Mouse (Mus musculus): ENCODE results near the gene Ptprf.

Gene Ptprf

DNA sequence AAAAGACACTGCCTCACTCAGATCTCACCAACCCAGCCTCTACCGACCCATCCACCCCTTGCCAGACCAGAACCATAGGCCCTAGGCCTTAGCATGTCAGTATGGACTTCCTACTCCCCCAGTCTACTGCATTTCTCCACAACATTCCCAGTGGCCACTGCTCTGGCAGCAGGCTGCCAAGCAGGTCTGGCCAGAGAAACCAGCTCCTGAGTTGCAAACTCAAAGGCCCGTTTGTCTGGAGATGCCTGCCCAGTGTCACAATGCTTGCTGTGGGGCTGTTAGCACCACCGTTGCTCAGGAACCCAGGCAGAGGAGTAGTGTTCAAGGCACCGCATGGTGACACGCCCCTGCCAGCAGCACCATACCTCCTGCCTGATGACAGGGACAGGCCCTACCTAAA lies 5.0 kb downstream of the Ptprf start:
- no peak for DNase-seq (ENCODE audit: low spot score in 2 of 2)

DNA sequence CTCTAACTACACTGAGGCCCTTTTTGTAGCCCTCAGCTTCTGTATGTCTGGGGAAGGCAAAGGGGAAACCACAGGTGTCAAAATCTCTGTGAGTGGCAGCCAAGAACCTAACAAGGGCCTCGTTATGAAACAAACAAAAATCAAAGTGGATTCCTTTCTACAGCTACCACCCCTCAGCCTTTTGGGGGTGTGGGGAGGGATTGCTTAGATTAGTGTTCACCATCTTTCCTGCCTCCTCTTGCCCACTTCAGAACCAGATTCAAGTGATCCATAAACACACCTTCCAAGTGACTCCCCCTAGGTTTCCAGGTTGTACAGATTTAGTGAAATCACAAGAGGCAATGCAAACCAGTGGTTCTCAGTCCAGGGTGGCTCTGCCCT lies 9.0 kb downstream of the Ptprf start:
- no peak for DNase-seq (ENCODE audit: low spot score in 2 of 2)

DNA sequence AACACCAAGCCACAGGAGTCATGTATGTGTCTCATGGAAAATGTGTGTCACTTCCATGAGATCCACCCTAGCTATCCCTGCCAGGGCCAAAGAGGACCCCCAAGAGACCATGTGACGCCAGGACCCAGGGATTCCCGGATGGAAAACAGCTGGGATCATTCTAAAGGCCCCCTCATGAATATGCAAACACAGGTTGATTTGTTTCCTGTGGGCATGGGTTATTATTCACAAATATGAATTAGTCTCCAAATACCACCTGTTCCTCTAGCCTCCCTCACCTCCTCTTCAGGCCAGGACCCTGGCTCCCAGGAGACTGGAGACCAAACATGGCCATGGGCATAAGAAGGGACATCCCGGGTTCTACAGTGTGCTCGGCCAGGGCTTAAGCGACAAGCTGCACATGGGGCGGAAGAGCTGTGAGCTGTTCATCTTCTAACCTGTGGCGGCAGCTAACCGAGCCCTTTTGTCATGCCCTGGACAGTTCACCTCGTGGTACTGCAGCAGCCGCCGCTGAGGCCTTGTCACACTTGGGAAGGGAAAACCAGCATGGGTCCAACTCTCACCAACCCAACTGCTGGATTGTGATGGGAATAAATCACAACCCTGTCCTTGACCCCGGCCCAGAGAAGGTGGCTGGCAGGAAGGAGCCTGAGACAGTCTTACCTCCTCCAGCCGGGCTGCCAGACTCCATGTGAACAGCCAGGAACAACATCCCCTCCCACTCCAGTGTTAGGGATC lies 9.6 kb downstream of the Ptprf start:
- no peak for DNase-seq (ENCODE audit: low spot score in 2 of 2)

DNA sequence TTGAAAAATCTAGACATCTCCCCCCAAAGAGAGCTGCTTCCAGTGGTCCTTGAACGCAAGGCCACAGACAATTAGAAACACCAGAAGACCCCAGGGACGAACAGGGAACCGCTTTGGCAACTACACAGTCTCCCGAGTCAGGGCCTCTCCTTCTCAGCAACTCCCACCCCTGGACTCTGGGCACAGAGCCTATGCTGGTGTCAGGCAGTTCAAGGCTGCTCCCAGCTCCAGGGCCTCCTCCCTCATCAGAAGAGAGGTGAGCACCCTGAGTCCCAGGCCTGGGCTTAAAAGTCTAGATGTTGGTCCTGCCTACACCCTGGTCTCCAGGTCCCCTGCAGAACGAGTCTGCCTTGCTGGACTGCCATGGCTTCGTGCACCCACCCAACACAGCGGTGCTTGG lies 10.7 kb downstream of the Ptprf start:
- DNase-seq (ENCODE audit: low spot score in 2 of 2): no peak

DNA sequence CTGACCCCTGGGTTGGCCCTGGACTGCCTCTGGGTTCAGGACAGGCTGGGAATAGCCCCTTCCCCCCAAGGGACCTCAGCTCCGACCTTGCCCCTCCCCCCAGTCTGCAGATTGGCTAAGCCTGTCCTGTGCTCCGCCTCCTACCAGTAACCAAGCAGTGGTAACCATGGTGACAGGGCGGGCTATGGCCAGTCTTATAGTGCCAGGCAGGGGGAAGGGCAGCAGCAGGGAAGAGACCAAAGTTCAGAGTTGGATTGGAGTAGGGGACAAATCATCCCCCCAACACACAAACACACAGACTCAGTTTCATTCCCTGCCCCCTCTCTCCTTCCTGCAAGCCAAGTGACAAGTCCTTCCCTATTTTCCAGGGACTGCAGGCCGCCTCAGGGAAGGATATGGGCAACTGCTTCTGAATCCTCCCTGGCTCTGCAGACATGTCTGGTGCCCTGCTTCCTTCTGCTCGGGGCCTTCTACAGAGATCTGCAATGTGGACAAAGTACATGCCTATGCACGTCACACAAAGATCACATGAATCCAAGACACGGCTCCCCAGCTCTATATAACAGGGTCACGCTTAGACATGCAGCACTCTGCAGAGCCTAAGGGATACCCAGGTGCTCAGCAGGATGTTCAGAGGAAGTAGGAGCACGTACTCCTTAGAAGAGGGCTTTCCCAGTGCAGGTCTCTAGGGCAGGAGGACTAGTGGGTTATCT lies 14.5 kb downstream of the Ptprf start:
- DNase-seq (ENCODE audit: low spot score in 2 of 2): peak; percentile 87 to 91

DNA sequence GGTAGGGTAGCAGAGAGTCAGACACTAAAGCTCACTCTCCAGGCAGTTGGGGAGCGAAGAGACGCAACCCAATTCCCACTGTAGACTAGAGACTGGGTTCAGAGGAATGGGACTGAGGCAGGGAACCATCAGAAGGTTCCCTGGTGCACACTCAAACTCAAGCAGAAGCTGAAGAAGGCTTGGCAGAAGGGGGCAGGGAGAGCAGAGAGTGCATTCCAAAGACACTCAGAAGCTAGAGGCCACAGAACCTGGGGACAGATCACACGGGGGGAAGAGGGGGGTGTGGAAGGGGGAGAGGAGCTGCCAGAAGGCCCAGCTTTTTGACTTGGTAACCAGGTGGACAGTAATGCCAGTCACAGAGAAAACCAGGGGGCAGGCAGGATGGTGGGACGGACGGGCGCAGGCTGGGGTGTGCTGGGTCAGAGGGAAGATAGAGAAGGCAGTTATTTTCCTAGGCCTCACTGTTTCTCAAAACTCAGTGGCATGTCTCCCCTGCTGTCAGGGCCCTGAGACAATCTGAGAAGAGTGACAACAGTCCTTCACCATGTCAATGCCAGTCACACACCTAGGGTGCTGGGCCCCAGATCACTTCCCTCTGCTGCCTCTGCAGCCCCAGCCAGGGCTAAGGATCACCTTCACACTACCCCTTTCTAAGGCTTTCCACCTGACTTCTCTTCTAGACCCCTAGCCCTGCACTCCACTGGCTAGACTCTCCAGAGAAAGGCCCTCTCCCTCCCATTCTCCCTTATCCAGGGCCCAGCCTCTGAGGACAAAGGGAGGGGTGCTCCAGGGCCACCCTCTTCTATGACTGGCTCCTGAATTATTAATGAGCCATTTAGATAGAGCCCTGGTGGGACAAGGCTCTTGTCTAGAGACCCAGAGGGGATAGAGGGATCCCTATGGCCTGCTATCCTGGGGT lies 15.3 kb downstream of the Ptprf start:
- DNase-seq (ENCODE audit: low spot score in 2 of 2): no peak

DNA sequence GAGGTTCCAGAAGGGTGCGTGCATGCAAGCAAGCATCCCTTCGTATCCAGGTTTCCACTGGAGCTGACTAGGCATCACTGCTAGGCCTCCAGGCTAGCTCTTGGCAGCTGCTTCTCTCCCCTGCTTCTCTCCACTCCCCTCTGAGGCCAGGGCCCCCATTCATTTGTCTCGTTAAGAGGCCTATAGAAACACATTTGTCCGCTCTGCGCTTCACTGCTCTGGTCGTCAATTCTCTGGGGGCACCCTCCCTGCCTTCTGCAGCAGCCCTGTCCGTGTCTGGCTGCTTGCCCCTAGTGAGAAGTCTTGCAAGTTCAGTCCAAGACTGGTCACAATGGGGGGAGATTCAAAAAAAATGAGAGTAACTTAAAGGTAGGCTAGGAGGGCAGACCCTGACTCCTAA lies 16.7 kb downstream of the Ptprf start:
- DNase-seq (ENCODE audit: low spot score in 2 of 2): no peak

DNA sequence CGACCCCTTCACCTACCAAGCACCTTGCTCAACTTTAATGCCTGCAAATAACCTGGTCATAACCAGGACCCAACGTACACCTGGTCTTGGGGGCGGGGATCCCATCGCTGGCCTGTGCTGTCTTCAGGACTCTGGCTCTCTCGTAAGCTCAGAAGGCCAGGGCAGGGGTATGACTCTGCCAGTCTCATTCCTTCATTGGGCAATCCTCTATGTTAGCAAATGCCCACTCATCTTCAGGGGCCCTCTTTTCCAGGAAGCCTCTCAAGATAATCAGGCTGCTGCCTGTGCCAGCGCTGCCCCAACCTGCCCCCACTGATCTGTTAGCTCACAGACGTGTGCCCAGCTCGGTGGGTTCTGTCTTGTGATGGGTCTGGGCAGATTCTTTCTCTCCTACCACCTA lies 17.2 kb downstream of the Ptprf start:
- DNase-seq (ENCODE audit: low spot score in 2 of 2): no peak

DNA sequence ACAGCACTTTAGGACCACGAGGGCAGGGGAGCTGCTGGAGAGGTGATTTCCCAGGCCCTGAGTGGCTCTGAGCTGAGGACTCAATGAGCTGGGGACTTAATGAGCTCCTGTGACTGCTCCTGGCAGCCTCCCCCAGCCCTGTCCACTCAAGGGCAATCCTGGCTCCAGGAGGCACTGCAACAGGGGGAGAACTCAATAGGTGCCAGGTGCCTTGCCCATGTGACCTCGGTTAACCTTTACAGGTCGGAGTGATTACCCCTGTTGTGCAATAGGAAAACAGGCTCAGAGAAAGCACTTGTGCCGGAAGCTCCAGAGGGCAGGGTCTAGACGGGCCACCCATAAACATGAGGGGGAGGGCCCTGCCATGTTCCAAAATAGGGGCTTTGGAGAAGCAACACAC lies 17.7 kb downstream of the Ptprf start:
- DNase-seq (ENCODE audit: low spot score in 2 of 2): no peak

DNA sequence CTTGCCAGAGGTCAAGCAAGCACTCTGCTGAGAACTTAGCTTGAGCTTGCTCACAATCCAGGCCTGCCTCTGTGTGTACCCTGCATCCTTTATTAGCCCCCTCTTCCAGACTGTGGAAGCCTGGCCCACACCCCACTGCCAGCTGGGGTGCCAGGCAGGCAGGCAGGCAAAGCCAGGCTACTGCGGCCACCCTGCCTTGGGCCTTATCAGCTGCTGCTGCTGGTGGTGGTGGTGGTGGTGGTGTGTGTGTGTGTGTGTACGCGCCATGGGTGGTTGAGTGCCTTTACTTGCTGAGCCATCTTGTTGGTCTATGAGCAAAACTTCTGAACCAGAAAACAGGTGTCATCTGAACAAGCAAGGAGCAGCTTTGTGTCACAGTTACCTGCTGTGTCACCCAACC lies 18.3 kb downstream of the Ptprf start:
- DNase-seq (ENCODE audit: low spot score in 2 of 2): no peak

DNA sequence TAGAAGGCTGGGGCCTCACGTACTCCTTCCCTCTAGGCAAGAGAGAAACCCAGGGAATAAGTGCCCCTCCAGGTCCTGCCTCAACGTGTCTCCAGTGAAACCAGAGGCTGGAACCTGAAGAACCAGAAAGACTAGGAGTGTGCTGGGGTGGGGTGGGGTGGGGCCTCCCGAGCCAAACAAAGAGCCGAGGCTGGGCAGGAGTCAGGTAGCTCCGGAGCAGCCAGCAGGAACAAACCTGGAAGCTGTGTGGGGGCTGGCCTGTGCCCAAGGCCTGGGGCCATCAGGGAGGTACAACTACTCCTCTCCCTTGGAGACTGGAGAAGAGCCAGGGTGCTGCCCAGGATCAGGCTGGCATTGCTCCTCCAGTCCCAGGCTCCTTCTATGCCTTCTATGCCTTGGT lies 18.9 kb downstream of the Ptprf start:
- DNase-seq (ENCODE audit: low spot score in 2 of 2): peak in 1 of 2 experiments; percentile 51

DNA sequence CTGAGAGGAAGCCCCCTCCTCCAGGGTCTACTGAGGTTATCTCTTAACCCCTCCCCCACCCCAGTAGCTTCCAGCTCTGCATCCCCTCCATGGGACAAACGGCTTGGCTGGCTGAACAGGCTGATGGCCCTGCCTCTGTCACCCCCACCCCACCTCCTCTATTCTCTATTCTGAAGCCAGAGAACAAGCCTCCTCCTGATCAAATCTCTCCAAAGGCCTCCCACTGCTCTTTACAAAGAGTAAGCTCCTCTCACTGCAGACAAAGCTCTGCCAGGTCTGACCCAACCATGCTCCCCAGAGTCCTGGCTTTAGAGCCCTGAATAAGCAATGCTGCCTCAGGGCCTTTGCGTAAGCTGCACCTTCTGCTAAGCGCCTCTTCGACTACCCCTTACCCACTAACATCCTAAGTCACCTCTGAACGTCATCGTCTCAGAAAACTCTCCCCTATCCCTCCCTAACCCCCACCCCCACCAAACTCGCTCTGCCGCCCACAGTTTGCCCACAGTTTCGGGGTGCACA lies 19.6 kb downstream of the Ptprf start:
- no peak for DNase-seq (ENCODE audit: low spot score in 2 of 2)

DNA sequence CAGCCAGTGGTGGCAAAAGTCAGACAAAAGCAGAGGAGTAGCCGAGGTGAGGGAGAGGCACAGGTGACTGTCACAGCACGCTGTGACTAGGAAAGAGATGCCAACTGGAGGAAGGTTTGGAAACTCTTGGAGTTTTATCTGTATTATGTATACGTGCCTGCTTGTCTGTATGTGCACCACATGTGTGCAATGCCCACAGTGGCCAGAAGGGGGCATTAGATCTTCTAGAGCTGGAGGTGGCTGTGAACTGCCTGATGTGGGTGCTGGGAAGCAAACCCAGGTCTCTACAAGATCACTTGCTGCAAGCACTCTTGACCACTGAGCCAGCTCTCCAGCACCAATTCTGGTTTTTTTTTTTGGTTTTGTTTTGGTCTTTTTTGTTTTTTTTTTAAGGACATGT lies 20.5 kb downstream of the Ptprf start:
- DNase-seq (ENCODE audit: low spot score in 2 of 2): no peak

DNA sequence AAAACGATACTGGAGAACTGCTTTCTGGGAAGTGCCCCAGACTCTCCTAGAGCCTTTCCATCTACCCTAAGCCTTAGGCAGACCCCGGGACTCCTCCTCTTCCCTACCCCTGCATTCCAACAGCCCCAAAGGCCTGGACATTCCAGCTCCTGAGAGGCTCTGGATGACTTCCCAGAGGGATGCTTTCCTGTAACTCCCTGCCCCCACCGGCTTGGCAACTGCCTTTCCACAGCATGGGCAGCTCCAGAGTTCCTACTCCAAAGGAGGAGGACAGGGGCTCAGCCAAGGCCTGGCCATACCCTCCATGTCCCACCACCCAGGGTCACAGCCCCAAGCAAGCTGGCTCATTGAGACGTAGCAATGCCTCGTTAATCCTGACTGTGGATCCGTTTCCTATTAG lies 21.2 kb downstream of the Ptprf start:
- peak; percentile 71 to 81 for DNase-seq (ENCODE audit: low spot score in 2 of 2)

DNA sequence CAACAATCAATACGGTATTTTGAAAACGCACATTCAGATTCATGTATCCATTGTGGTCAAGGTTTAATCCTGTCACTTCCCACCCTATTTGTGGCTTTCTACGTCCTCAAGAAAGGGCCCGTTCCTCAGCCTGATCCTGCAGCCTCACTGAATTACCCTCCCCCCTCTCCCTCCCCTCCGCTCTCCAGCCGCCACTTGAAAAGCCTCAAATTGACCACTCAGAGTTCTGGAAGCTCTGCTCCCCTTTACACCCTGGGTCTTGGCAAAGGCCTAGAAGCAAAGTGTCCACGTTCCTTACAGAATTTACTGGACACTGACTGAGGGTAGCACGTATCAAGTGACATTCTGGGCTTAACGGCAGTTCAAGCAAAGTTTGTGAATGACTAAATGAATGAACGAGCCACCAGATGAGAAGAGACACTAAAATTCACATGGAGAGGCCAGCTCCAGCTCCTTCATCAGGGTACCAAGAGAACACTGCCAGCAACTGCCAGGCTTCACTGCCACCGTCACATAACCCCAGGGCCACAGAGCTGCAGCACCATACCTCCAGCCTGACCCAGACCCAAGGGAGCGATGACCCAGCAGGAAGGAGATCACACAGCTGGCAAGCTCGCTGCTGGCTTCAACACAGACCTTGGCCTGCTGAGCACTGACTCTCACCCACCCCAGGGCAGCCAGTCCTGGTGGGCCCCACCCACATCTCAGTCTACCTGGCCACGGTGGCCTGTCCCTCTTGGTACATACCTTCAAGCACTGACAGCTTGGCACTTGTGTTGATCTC lies 22.6 kb downstream of the Ptprf start:
- DNase-seq (ENCODE audit: low spot score in 2 of 2): no peak

DNA sequence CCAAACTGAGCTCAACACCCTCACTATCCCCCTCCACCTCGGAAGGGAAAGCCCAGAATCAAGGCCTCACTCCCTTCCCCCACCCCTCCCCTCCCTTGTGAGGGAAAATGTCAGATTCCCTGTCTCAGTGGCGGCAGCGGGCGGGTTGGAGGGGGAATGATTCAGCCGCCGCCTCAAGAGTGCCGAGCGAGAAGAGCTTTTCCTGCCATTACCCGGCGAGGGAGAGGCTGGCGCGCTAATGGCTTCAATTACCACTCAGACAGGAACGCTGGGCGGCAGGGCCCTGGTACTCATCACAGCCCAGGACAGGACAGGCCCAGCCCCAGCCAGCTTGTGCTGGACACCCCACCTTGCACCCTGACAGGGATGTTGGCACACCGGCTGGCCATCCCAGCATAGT lies 25.6 kb downstream of the Ptprf start:
- peak in 1 of 2 experiments; percentile 57 for DNase-seq (ENCODE audit: low spot score in 2 of 2)

DNA sequence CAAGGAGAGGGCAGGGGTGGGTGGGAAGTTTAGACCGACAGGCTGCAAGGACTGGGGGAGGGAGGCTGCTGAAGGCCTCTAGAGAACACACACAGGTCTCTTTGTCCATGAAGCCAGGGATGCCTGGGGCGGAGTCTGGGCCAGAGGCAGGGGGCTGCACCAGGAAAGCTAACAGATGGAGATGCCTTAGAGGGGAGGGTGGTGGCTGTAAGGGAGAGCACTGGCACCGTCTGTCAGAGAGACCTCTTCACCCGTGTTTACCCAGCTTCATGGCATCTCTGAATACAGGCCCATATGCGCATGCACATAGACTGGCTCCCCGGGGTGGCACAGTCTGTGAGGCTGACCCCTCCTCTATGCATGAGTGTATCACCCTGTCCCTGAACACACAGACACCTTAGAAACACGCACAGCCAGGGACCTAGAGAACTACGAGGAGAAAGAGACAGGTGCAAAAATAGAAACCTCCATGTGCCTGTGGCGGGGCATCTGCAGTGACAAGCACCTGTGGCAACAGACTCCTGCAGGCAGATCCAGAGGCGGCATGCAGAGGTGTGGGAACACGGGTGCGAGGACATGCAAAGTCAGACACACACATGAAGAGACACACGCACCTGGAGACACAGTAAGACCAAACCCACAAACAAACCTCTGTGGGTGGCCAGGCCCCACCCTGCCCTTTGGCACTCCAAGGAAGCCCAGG lies 29.3 kb downstream of the Ptprf start:
- DNase-seq (ENCODE audit: low spot score in 2 of 2): peak in 1 of 2 experiments; percentile 59

DNA sequence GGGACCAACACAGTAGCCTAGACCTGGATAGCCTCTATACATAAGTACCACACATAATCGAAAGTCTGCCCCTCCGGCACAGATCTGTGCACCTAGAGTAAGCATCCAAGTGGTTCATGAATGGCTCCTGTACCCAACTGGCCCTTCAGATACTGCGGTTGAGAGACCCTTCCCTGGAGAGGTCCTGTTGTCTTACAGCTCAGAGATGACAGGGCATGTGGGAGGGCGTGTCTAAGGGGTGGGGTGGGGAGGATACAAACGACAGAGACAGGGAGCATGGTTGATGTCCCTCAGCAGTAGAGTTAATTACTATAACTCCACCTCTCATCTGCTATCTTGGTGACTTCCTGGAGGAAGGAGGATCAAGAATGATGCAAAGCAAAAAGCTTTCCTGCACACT lies 29.9 kb downstream of the Ptprf start:
- DNase-seq (ENCODE audit: low spot score in 2 of 2): no peak

DNA sequence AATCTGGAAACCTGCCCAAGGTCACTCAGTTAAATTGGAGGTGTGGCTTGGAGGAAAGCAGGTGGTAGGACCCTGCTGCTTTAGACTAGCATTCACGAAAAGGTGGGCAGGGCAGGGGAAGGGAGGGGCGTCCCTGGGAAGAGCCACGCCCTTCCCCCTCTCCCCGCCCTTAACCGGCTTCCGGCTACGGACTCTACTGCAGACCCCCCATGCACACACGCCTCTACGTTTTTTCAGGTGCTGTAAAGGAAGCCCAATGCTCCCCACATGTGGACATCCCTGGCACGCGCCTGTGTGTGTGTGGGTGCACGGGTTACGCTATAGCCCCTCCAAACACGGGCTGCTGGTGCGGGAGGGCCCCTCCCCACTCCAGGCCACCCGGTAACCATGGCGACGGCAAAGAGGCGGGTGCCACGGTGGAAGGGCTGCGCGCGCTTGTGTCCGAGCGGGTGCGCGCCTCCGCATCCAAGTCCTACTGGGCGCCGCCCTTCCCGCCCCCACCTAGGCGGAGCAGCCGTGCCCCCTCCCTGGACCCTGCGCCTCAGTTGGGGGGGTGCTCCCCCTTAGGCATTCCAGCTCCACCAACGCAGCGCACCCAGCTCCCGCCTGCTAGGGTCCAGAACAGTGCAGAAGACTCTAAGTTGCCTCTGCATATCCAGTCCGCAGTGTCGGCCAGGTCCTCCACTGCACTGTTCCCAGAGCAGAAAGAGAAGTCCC lies 30.5 kb downstream of the Ptprf start:
- DNase-seq (ENCODE audit: low spot score in 2 of 2): peak; percentile 84

DNA sequence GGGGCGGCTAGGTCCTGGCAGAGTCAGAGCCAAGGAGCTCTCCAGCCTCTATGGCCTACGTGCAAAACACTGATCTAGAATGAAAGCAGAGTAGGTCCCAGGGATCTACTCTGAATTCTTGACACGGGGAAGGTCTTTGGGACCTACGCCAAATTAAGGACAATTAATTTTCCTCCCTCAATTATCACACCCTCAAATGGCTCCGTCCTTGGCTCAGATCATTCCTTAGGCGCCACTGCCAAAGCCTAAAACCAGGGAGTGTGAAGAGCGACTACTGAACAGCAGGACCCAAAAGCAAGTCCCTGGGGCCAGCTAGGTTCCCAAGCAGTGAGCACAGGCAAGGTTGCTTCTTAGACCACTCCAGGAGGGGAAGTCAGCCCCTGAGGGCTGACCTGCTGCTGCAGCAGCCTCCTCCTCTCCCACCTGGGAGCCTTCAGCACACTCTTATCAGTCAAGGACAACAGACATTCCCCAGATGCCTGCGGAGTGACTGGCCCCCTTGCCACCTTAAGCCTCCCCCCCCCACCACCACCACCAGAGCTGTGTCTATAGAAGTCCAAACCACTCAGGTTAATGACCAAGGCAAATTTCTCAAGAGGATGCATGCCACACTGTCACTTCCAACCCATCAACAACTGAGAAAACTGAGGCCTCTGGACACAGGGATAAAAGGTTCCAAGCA lies 31.3 kb downstream of the Ptprf start:
- DNase-seq (ENCODE audit: low spot score in 2 of 2): peak; percentile 66 to 70

All from right cerebral cortex, postnatal 10 days (tissue).